Mouse (Mus musculus): ENCODE measurements around the gene Ctla2a.
"Not testable (repeated sequence)": the region's sequence is repeated elsewhere in the genome, so short reads cannot be mapped to it uniquely, and the experiment has no call there.

Gene Ctla2a

GRCm38 (mm10) chr13:60936500-60936901 is at the start of gene Ctla2a, which contains the start of gene Gm49391:
TSS of gene Ctla2a (minus strand) at chr13:60936625.
TSS of gene Gm49391 (minus strand) at chr13:60936571.
- DNase-seq = no peak

GRCm38 (mm10) chr13:60972319-60972718 is 35.9 kb upstream of the Ctla2a start:
- not testable (repeated sequence) for DNase-seq

GRCm38 (mm10) chr13:60963985-60964384 is 27.6 kb upstream of the Ctla2a start:
- not testable (repeated sequence) for DNase-seq

GRCm38 (mm10) chr13:60961706-60962105 is 25.3 kb upstream of the Ctla2a start:
- no peak for DNase-seq

DNA sequence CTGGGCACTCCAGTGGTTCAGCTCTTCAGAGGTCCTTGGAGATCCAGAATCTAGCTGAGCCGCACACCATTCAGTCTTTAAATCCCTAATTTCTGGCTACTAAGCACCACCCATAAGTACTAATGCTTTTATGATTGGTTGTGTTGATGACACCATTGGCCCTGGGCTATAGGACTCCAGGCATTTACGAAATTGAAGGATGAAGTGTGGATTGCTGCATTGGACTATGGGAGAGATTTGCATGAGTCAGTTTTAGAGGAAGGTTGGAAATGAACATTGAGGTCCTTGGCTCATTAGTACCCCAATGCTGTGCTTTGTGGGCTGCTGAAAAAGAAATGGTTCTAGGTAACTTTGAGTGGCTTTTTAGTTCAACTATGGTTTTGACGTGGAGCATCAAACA is 5.5 kb upstream of the Ctla2a start, which contains the start of gene Tpbpa:
TSS of gene Tpbpa (minus strand) at position 101 of the 400 bp plus-strand sequence.
- not testable (repeated sequence) for DNase-seq

- DNase-seq = not testable (repeated sequence)
Measured at GRCm38 (mm10) chr13:60935490-60935889, 935 bp downstream of the Ctla2a start, which contains the start of gene Gm49393. TSS of gene Gm49393 (minus strand) at chr13:60935590.

DNA sequence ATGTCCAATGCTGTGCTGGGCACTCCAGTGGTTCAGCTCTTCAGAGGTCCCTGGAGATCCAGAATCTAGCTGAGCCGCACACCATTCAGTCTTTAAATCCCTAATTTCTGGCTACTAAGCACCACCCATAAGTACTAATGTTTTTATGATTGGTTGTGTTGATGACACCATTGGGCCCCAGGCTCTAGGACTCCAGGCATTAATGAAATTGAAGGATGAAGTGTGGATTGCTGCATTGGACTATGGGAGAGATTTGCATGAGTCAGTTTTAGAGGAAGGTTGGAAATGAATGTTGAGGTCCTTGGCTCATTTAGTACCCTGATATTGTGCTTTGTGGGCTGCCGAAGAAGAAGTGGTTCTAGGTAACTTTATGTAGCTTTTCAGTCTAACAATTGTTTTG is 31.6 kb downstream of the Ctla2a start, which contains the start of gene Tpbpb:
TSS of gene Tpbpb (minus strand) at position 101 of the 400 bp plus-strand sequence.
- DNase-seq = not testable (repeated sequence)

- DNase-seq = no peak
Measured at GRCm38 (mm10) chr13:60897328-60897727, 39.1 kb downstream of the Ctla2a start, which contains the start of gene Ctla2b. TSS of gene Ctla2b (minus strand) at chr13:60897447.

DNA sequence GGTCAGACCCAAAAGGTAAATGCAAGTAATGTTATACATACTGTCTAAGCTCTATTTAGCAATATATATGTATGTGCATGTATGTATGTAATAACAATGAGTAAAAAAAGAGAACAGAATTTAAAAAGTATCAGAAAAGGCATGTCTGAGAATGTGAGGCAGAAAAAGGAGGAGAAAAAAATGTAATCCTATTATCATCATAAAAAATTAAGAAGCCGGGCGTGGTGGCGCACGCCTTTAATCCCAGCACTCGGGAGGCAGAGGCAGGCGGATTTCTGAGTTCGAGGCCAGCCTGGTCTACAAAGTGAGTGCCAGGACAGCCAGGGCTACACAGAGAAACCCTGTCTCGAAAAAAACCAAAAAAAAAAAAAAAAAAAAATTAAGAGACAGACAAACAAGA is 39.6 kb downstream of the Ctla2a start, which contains the start of gene Gm49392:
TSS of gene Gm49392 (minus strand) at position 101 of the 400 bp plus-strand sequence.
- not testable (repeated sequence) for DNase-seq

- no peak for DNase-seq
Measured at GRCm38 (mm10) chr13:60895406-60896160, 40.8 kb downstream of the Ctla2a start.

- no peak for DNase-seq
Measured at GRCm38 (mm10) chr13:60892301-60892700, 44.1 kb downstream of the Ctla2a start.
